10 mouse cellular contexts compared by ENCODE assay signal in the genomic region with DNA sequence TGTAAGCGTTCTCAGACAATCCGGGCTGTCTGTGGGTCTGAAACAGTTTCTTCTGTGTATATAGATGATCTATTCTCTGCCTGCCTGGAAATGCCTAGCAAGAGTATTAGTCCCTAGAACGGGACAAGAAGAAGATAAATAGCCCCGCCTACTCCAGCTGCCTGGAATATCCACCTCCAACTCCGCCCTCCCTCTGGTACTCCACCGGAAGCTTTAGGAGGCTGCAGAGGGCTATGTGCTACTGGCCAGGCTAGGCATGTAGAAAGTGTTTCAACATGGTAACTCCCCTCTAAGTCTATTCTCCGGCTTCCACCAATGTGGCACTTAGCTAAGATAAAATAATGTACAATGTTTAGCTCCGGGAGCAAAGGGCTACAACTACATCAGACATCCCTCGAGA.
DNase-seq lines count a peak whose midpoint lies in the region; ATAC-seq and TF ChIP-seq lines count a peak whose summit lies in the region.
"Had no signal": no experiment of that assay in that cellular context is flagged by ENCODE, and none has a peak within 500 bp of the region (broad histone marks: within the 10 kb centered on the region; RNA-seq: fewer than 3 reads in every experiment).

No protein-coding gene starts in this region.

- H3K4me1 ChIP-seq in embryonic facial prominence, embryonic 11.5 days (ENCODE audit: control insufficient read depth, insufficient read depth, low read length), result peaks cover 2% of the 10 kb centered on the region; the same call in 1 of the 2 replicates
- H3K4me1 ChIP-seq in embryonic facial prominence, embryonic 10.5 days, result peaks cover 22% of the 10 kb centered on the region
- H3K4me1 ChIP-seq in forebrain, embryonic 16.5 days (replicated peaks; ENCODE audit: control insufficient read depth, insufficient read depth, low read length), result peaks cover 10% of the 10 kb centered on the region
- H3K4me1 ChIP-seq in midbrain, embryonic 10.5 days, result peaks cover 22% of the 10 kb centered on the region
- H3K4me1 ChIP-seq: limb, embryonic 12.5 days had no signal

- no peak for TF ChIP-seq CTCF in layer of hippocampus, adult 2 months (conservative IDR thresholded peaks at IDR 0.05)

- no peak overlapping the region for H3K27ac ChIP-seq in embryonic facial prominence, embryonic 11.5 days (replicated peaks; ENCODE audit: low read depth, low read length)
- no peak overlapping the region; the same call in 1 of the 2 replicates for H3K27ac ChIP-seq in embryonic facial prominence, embryonic 10.5 days (replicated peaks)
- no peak overlapping the region for H3K27ac ChIP-seq in forebrain, embryonic 16.5 days (ENCODE audit: low read length)
- peak overlapping the region; percentile 73 for H3K27ac ChIP-seq in midbrain, embryonic 10.5 days (replicated peaks)
- no peak overlapping the region for H3K27ac ChIP-seq in layer of hippocampus, adult 2 months
- H3K27ac ChIP-seq: limb, embryonic 12.5 days had no signal

- H3K4me3 ChIP-seq in embryonic facial prominence, embryonic 11.5 days (ENCODE audit: low read depth, low read length), result no peak overlapping the region
- H3K4me3 ChIP-seq in embryonic facial prominence, embryonic 10.5 days, result no peak overlapping the region
- H3K4me3 ChIP-seq in forebrain, embryonic 16.5 days (replicated peaks; ENCODE audit: low read length), result no peak overlapping the region
- H3K4me3 ChIP-seq in midbrain, embryonic 10.5 days, result no peak overlapping the region
- no peak overlapping the region for H3K4me3 ChIP-seq in layer of hippocampus, adult 2 months
- H3K4me3 ChIP-seq: limb, embryonic 12.5 days had no signal

- no peaks in the 10 kb centered on the region for H3K27me3 ChIP-seq in embryonic facial prominence, embryonic 11.5 days (ENCODE audit: control insufficient read depth, insufficient read depth, low read length)
- H3K27me3 ChIP-seq in embryonic facial prominence, embryonic 10.5 days (replicated peaks; ENCODE audit: low read depth, poor library complexity, severe bottlenecking), result no peaks in the 10 kb centered on the region
- no peaks in the 10 kb centered on the region for H3K27me3 ChIP-seq in forebrain, embryonic 16.5 days (replicated peaks; ENCODE audit: control insufficient read depth, insufficient read depth, low read length)
- H3K27me3 ChIP-seq in midbrain, embryonic 10.5 days (ENCODE audit: low read depth, poor library complexity, severe bottlenecking), result peaks cover 11% of the 10 kb centered on the region; the same call in 1 of the 2 replicates
- H3K27me3 ChIP-seq: limb, embryonic 12.5 days had no signal

- H3K9ac ChIP-seq in embryonic facial prominence, embryonic 11.5 days (replicated peaks; ENCODE audit: low read length), result no peak overlapping the region
- H3K9ac ChIP-seq in forebrain, embryonic 16.5 days (replicated peaks; ENCODE audit: low read depth, low read length), result no peak overlapping the region
- H3K9ac ChIP-seq: limb, embryonic 12.5 days had no signal

- ATAC-seq in embryonic facial prominence, embryonic 11.5 days (replicated peaks; ENCODE audit: insufficient number of reproducible peaks, low FRiP score, low TSS enrichment, low read depth), result no peak
- ATAC-seq in forebrain, embryonic 16.5 days, result peak; percentile 44; the same call in 1 of the 2 replicates

- H3K9me3 ChIP-seq in embryonic facial prominence, embryonic 11.5 days (replicated peaks; ENCODE audit: control insufficient read depth, low read length), result no peaks in the 10 kb centered on the region
- no peaks in the 10 kb centered on the region for H3K9me3 ChIP-seq in embryonic facial prominence, embryonic 10.5 days
- H3K9me3 ChIP-seq in forebrain, embryonic 16.5 days (ENCODE audit: control insufficient read depth, low read length), result no peaks in the 10 kb centered on the region
- H3K9me3 ChIP-seq in midbrain, embryonic 10.5 days (replicated peaks), result no peaks in the 10 kb centered on the region
- H3K9me3 ChIP-seq: limb, embryonic 12.5 days had no signal

- WGBS in embryonic facial prominence, embryonic 11.5 days, result 56% methylated on average over 9 of the region's 9 CpGs
- WGBS in embryonic facial prominence, embryonic 10.5 days, result 57% methylated on average over 9 of the region's 9 CpGs
- 51% methylated on average over 9 of the region's 9 CpGs for WGBS in forebrain, embryonic 16.5 days
- WGBS in midbrain, embryonic 10.5 days, result 54% methylated on average over 9 of the region's 9 CpGs

- no peaks in the 10 kb centered on the region for H3K36me3 ChIP-seq in embryonic facial prominence, embryonic 11.5 days (replicated peaks; ENCODE audit: control insufficient read depth, insufficient read depth, low read depth, low read length)
- no peaks in the 10 kb centered on the region for H3K36me3 ChIP-seq in embryonic facial prominence, embryonic 10.5 days (replicated peaks)
- H3K36me3 ChIP-seq in forebrain, embryonic 16.5 days (ENCODE audit: control insufficient read depth, insufficient read depth), result no peaks in the 10 kb centered on the region
- no peaks in the 10 kb centered on the region for H3K36me3 ChIP-seq in midbrain, embryonic 10.5 days
- H3K36me3 ChIP-seq: limb, embryonic 12.5 days had no signal

- DNase-seq in embryonic facial prominence, embryonic 11.5 days (ENCODE audit: low spot score), result peak; percentile 23
- no peak for DNase-seq in embryonic facial prominence, embryonic 10.5 days (ENCODE audit: low spot score)
- no peak for DNase-seq in midbrain, embryonic 10.5 days (ENCODE audit: low spot score)
- DNase-seq in retina, postnatal 7 days (ENCODE audit: low read depth, low spot score), result peak; percentile 43
- no peak for DNase-seq in layer of hippocampus, adult 9-11 months
- no peak for DNase-seq in layer of hippocampus, adult 2 months (ENCODE audit: low spot score in 2 of 2)
- no peak for DNase-seq in heart, adult 11 months
- DNase-seq: lung, postnatal 14 days had no signal

- no peak overlapping the region; the same call in 1 of the 2 replicates for H3K4me2 ChIP-seq in embryonic facial prominence, embryonic 11.5 days (ENCODE audit: low read depth, low read length)
- H3K4me2 ChIP-seq in forebrain, embryonic 16.5 days (ENCODE audit: low read length), result no peak overlapping the region
- H3K4me2 ChIP-seq: limb, embryonic 12.5 days had no signal

Comparison
In these comparisons a context has a peak if more than half of its experiments do, and no peak if none do; other contexts are left out.
1. DNase-seq: peak in embryonic facial prominence, embryonic 11.5 days (single experiment) and retina, postnatal 7 days (single experiment); none in embryonic facial prominence, embryonic 10.5 days (single experiment), midbrain, embryonic 10.5 days (single experiment), layer of hippocampus, adult 9-11 months (single experiment), layer of hippocampus, adult 2 months (0 of 2) and heart, adult 11 months (single experiment).